Mouse (Mus musculus) MEL (cell line): ENCODE data around the gene Sema6b. TPM values are rescaled to one million over a fixed set of nuclear protein-coding genes. Genes with fewer than 3 reads are reported as not detected.

Experiments used
- DNase-seq: peaks from one replicate; pipeline ENCODE4 v3.0.0; 2011; ENCODE audit warnings: low read depth, low spot score
- H3K27ac ChIP-seq: 2 replicates; pipeline ENCODE4 v1.5.1; 2012; ENCODE audit warnings: low read depth, mild to moderate bottlenecking, control low read depth, low read length, moderate library complexity; ENCODE audit not compliant: control insufficient read depth
- H3K27me3 ChIP-seq, 2 experiments: fragments of 150-350 bp in 1 of 2; sonication (generic) in 1 of 2; 2 replicates each; pipeline ENCODE4 v1.6.1; 2012; ENCODE audit warnings: low read length in 2 of 2, mild to moderate bottlenecking in 2 of 2, improper control_type of control experiment in 1 of 2, moderate library complexity in 1 of 2; ENCODE audit not compliant: insufficient read depth in 2 of 2, control insufficient read depth in 1 of 2
- H3K36me3 ChIP-seq, 2 experiments: 2 replicates each; pipeline ENCODE4 v1.6.1; 2012 to 2014; ENCODE audit warnings: low read length in 2 of 2, improper control_type of control experiment in 1 of 2, inconsistent platforms in 1 of 2, mild to moderate bottlenecking in 1 of 2; ENCODE audit not compliant: insufficient read depth in 2 of 2, control insufficient read depth in 1 of 2
- H3K4me1 ChIP-seq, 2 experiments: fragments of 150-350 bp in 1 of 2; sonication (generic) in 1 of 2; 2 replicates each; pipeline ENCODE4 v1.6.1; 2012; ENCODE audit warnings: low read length in 2 of 2, improper control_type of control experiment in 1 of 2, mild to moderate bottlenecking in 1 of 2; ENCODE audit not compliant: insufficient read depth in 2 of 2, control insufficient read depth in 1 of 2
- H3K4me3 ChIP-seq, 2 experiments: fragments of 150-350 bp in 1 of 2; sonication (generic) in 1 of 2; 2 replicates each; pipeline ENCODE4 v1.5.1; 2012; ENCODE audit warnings: low read depth in 2 of 2, low read length in 2 of 2, mild to moderate bottlenecking in 2 of 2, moderate library complexity in 2 of 2, control low read depth in 1 of 2, improper control_type of control experiment in 1 of 2; ENCODE audit not compliant: control insufficient read depth in 1 of 2, insufficient read depth in 1 of 2
- H3K79me2 ChIP-seq: 2 replicates; pipeline ENCODE4 v1.6.1; 2012; ENCODE audit warnings: mild to moderate bottlenecking, low read length, moderate library complexity; ENCODE audit not compliant: control insufficient read depth, poor library complexity, insufficient read depth
- H3K9ac ChIP-seq: 2 replicates; pipeline ENCODE4 v1.6.1; 2012; ENCODE audit warnings: low read depth, mild to moderate bottlenecking, control low read depth, low read length, moderate library complexity; ENCODE audit not compliant: control insufficient read depth, poor library complexity, severe bottlenecking
- H3K9me3 ChIP-seq: fragments of 150-350 bp; sonication (generic); replicated peaks from 2 replicates; pipeline ENCODE4 v1.6.1; 2012; ENCODE audit warnings: mild to moderate bottlenecking, low read length, improper control_type of control experiment, moderate library complexity; ENCODE audit not compliant: insufficient read depth
- CHD1 ChIP-seq: IDR thresholded peaks from 2 replicates; pipeline ENCODE4 v1.6.1; 2012; ENCODE audit warnings: low read depth, mild to moderate bottlenecking, inconsistent platforms, low read length, improper control_type of control experiment
- CTCF ChIP-seq, 3 experiments: IDR thresholded peaks in 2 of 3; conservative IDR thresholded peaks in 1 of 3; 2 replicates each; pipeline ENCODE4 v1.5.1; 2011 to 2012; ENCODE audit warnings: low read length in 3 of 3, low read depth in 2 of 3, mild to moderate bottlenecking in 2 of 3, improper control_type of control experiment in 1 of 3, inconsistent platforms in 1 of 3, mixed read lengths in 1 of 3, moderate library complexity in 1 of 3; ENCODE audit not compliant: control insufficient read depth in 1 of 3, insufficient read depth in 1 of 3, poor library complexity in 1 of 3, severe bottlenecking in 1 of 3
- EP300 ChIP-seq, 2 experiments: IDR thresholded peaks; 2 replicates each; pipeline ENCODE4 v1.6.1; 2011; ENCODE audit warnings: improper control_type of control experiment in 2 of 2, low read length in 2 of 2, low read depth in 1 of 2, mild to moderate bottlenecking in 1 of 2
- GABPA ChIP-seq: IDR thresholded peaks from 2 replicates; pipeline ENCODE4 v1.6.1; 2012; ENCODE audit warnings: low read depth, mild to moderate bottlenecking, inconsistent platforms, low read length, improper control_type of control experiment, moderate library complexity
- GATA1 ChIP-seq: IDR thresholded peaks from 2 replicates; pipeline ENCODE4 v1.6.1; 2011; ENCODE audit warnings: low read depth, low read length, improper control_type of control experiment
- HCFC1 ChIP-seq: IDR thresholded peaks from 2 replicates; pipeline ENCODE4 v1.6.1; 2012; ENCODE audit warnings: low read depth, mild to moderate bottlenecking, inconsistent platforms, low read length, improper control_type of control experiment, moderate library complexity
- JUND ChIP-seq: IDR thresholded peaks from 2 replicates; pipeline ENCODE4 v1.6.1; 2011; ENCODE audit warnings: low read depth, mild to moderate bottlenecking, improper control_type of control experiment, low read length
- MAFK ChIP-seq: IDR thresholded peaks from 2 replicates; pipeline ENCODE4 v1.6.1; 2011; ENCODE audit warnings: low read depth, mild to moderate bottlenecking, low read length, improper control_type of control experiment, borderline replicate concordance
- MAX ChIP-seq: IDR thresholded peaks from 2 replicates; pipeline ENCODE4 v1.6.1; 2011; ENCODE audit warnings: low read length, improper control_type of control experiment
- MAZ ChIP-seq: IDR thresholded peaks from 2 replicates; pipeline ENCODE4 v1.6.1; 2012; ENCODE audit warnings: low read depth, mild to moderate bottlenecking, inconsistent platforms, low read length, improper control_type of control experiment
- MEF2A ChIP-seq: IDR thresholded peaks from 2 replicates; pipeline ENCODE4 v1.6.1; 2014; ENCODE audit warnings: low read depth, mild to moderate bottlenecking, inconsistent platforms, low read length, improper control_type of control experiment; ENCODE audit not compliant: poor library complexity, insufficient replicate concordance, severe bottlenecking; ENCODE audit errors: extremely low read depth
- NELFE ChIP-seq: IDR thresholded peaks from 2 replicates; pipeline ENCODE4 v1.6.1; 2011; ENCODE audit warnings: low read depth, low read length, improper control_type of control experiment
- POLR2AphosphoS2 ChIP-seq: IDR thresholded peaks from 2 replicates; pipeline ENCODE4 v1.6.1; 2011; ENCODE audit warnings: low read length, improper control_type of control experiment
- SMC3 ChIP-seq: IDR thresholded peaks from 2 replicates; pipeline ENCODE4 v1.6.1; 2011; ENCODE audit warnings: low read depth, low read length, improper control_type of control experiment
- TBP ChIP-seq: IDR thresholded peaks from 2 replicates; pipeline ENCODE4 v1.8.0; 2011; ENCODE audit warnings: low read depth, low read length, improper control_type of control experiment
- TCF12 ChIP-seq: IDR thresholded peaks from 2 replicates; pipeline ENCODE4 v1.6.1; 2014; ENCODE audit warnings: low read depth, mild to moderate bottlenecking, inconsistent platforms, low read length, improper control_type of control experiment, moderate library complexity
- UBTF ChIP-seq: IDR thresholded peaks from 2 replicates; pipeline ENCODE4 v1.6.1; 2012; ENCODE audit warnings: low read depth, mild to moderate bottlenecking, inconsistent platforms, low read length, improper control_type of control experiment, moderate library complexity, borderline replicate concordance; ENCODE audit not compliant: insufficient read depth
- USF1 ChIP-seq: IDR thresholded peaks from 2 replicates; pipeline ENCODE4 v1.6.1; 2014; ENCODE audit warnings: low read depth, mild to moderate bottlenecking, inconsistent platforms, low read length, improper control_type of control experiment, moderate library complexity
- ZC3H11A ChIP-seq: IDR thresholded peaks from 2 replicates; pipeline ENCODE4 v1.6.1; 2012; ENCODE audit warnings: low read depth, mild to moderate bottlenecking, inconsistent platforms, low read length, improper control_type of control experiment
- ZNF384 ChIP-seq: IDR thresholded peaks from 2 replicates; pipeline ENCODE4 v1.6.1; 2012; ENCODE audit warnings: low read depth, mild to moderate bottlenecking, inconsistent platforms, low read length, improper control_type of control experiment
- polyA plus RNA-seq, 2 experiments: library from polyadenylated mRNA; stranded (reverse) in 1 of 2; unstranded in 1 of 2; fragments of >175 nt in 1 of 2; fragments of >200 nt in 1 of 2; gene quantifications; 2 replicates each; pipeline versions ENCODE4 v1.2.1 to v1.2.4; 2012; ENCODE audit warnings: low replicate concordance in 2 of 2, low read depth in 1 of 2; ENCODE audit not compliant: insufficient read length in 2 of 2, insufficient read depth in 1 of 2, missing spikeins in 1 of 2
- total RNA-seq: library from RNA; depleted of rRNA; stranded (reverse); fragments of 300-350 nt; gene quantifications from 2 replicates; pipeline ENCODE4 v1.2.3, GENCODE M21; 2012

Gene Sema6b
- total and polyA plus RNA-seq, 3 experiments, result 7.7 to 16.8 TPM; not detected in 1

- TF ChIP-seq MEF2A, result no peak
- TF ChIP-seq UBTF, result no peak
- TF ChIP-seq USF1, result no peak
- TF ChIP-seq ZC3H11A, result no peak
- H3K9ac ChIP-seq, result no peak within 1 kb of the TSS
- H3K4me1 ChIP-seq, result no peaks in the 10 kb centered on the region
- H3K4me3 ChIP-seq, result no peak within 1 kb of the TSS
- H3K36me3 ChIP-seq, result no peaks in the 10 kb centered on the region
- H3K27ac ChIP-seq, result no peak within 1 kb of the TSS
- H3K9me3 ChIP-seq, result no peaks in the 10 kb centered on the region
- no peak for DNase-seq
- H3K79me2 ChIP-seq, result no peaks in the 10 kb centered on the region
- H3K27me3 ChIP-seq, result no peaks in the 10 kb centered on the region
Observed at GRCm38 (mm10) chr17:56109219-56110051, 30.7 kb downstream of the Sema6b start, which contains the start of gene Plin4. Gene Plin4, minus strand, starts transcription at chr17:56109803.

GRCm38 (mm10) chr17:56108334-56109044 is 31.7 kb downstream of the Sema6b start:
- H3K79me2 ChIP-seq, result no peaks in the 10 kb centered on the region
- H3K4me3 ChIP-seq, result no peak overlapping the region
- H3K9me3 ChIP-seq, result no peaks in the 10 kb centered on the region
- no peaks in the 10 kb centered on the region for H3K4me1 ChIP-seq
- no peak overlapping the region for H3K9ac ChIP-seq
- no peaks in the 10 kb centered on the region for H3K27me3 ChIP-seq
- H3K36me3 ChIP-seq, result no peaks in the 10 kb centered on the region
- no peak overlapping the region for H3K27ac ChIP-seq
- TF ChIP-seq GATA1, result no peak
- no peak for TF ChIP-seq GABPA
- no peak for TF ChIP-seq TCF12
- no peak for TF ChIP-seq ZC3H11A
- TF ChIP-seq CTCF (IDR thresholded peaks at IDR 0.05 in 2 of 3, conservative IDR thresholded peaks at IDR 0.05 in 1 of 3; ENCODE audit: control insufficient read depth in 1 of 3, insufficient read depth in 1 of 3, low read depth in 2 of 3, low read length in 3 of 3, poor library complexity in 1 of 3, severe bottlenecking in 1 of 3), result no peak
- TF ChIP-seq POLR2AphosphoS2, result no peak
- no peak for TF ChIP-seq HCFC1
- TF ChIP-seq CHD1, result no peak
- no peak for TF ChIP-seq MAX
- DNase-seq, result no peak

GRCm38 (mm10) chr17:56107736-56108135 is 32.4 kb downstream of the Sema6b start:
- Histone ChIP-seq H3K79me2 (no peaks in the 10 kb centered on the region), H3K36me3 (no peaks in the 10 kb centered on the region), H3K9ac (no peak overlapping the region)

More at GRCm38 (mm10) chr17:56107736-56108135, 32.4 kb downstream of the Sema6b start:
- no peaks in the 10 kb centered on the region for H3K27me3 ChIP-seq
- no peak for DNase-seq
- no peak overlapping the region for H3K27ac ChIP-seq
- no peaks in the 10 kb centered on the region for H3K4me1 ChIP-seq
- no peaks in the 10 kb centered on the region for H3K9me3 ChIP-seq
- H3K4me3 ChIP-seq, result no peak overlapping the region
- TF ChIP-seq EP300 (IDR thresholded peaks at IDR 0.05; ENCODE audit: low read depth in 1 of 2, low read length in 2 of 2) (no peak), ZNF384 (no peak), MAX (no peak), SMC3 (no peak), MEF2A (no peak), MAFK (no peak), JUND (no peak), TBP (no peak), NELFE (no peak), MAZ (no peak), UBTF (no peak), HCFC1 (no peak)
